Mouse (Mus musculus) neural tube, embryonic 12.5 days (tissue): ENCODE measurements around the gene Slc16a3. TPM values are rescaled to one million over a fixed set of nuclear protein-coding genes. Genes with fewer than 3 reads are reported as not detected.
A peak's percentile ranks its signal among the peaks of the same experiment; 100 is the strongest.

Experiments
- ATAC-seq: fragments of 200-750 bp; cut with Nextera tagmentation; 2 replicates; pipeline ENCODE4 v1.8.0; 2017; ENCODE audit warnings: low read depth, mild to moderate bottlenecking, moderate TSS enrichment, moderate library complexity; ENCODE audit not compliant: low FRiP score
- H3K27ac ChIP-seq: fragments of 300-500 bp; sonication (generic); 2 replicates; pipeline ENCODE4 v1.5.1; 2016
- H3K27me3 ChIP-seq: fragments of 300-500 bp; sonication (generic); replicated peaks from 2 replicates; pipeline ENCODE4 v1.6.1; 2016; ENCODE audit warnings: mild to moderate bottlenecking
- H3K36me3 ChIP-seq: fragments of 300-500 bp; sonication (generic); 2 replicates; pipeline ENCODE4 v1.6.1; 2016; ENCODE audit warnings: mild to moderate bottlenecking
- H3K4me1 ChIP-seq: fragments of 300-500 bp; sonication (generic); 2 replicates; pipeline ENCODE4 v1.6.1; 2016
- H3K4me2 ChIP-seq: fragments of 300-500 bp; sonication (generic); replicated peaks from 2 replicates; pipeline ENCODE4 v1.6.1; 2016; ENCODE audit warnings: mild to moderate bottlenecking
- H3K4me3 ChIP-seq: fragments of 300-500 bp; sonication (generic); 2 replicates; pipeline ENCODE4 v1.5.1; 2016
- H3K9ac ChIP-seq: fragments of 300-500 bp; sonication (generic); 2 replicates; pipeline ENCODE4 v1.6.1; 2016; ENCODE audit warnings: mild to moderate bottlenecking
- H3K9me3 ChIP-seq: fragments of 300-500 bp; sonication (generic); 2 replicates; pipeline ENCODE4 v1.6.1; 2016; ENCODE audit warnings: mild to moderate bottlenecking
- WGBS: fragments of 180-500 bp; shearing (Covaris S2); methylation state at CpG from one replicate; pipeline ENCODE4 v1.1.7; 2016; 5-methylcytosine and 5-hydroxymethylcytosine counted together
- polyA plus RNA-seq: library from polyadenylated mRNA; unstranded; fragments of >200 nt; fragmentation: Nextera tagmentation; extraction: Ambion mirVana; gene quantifications from 2 replicates; pipeline ENCODE4 v1.2.1, GENCODE M21; 2016

The Slc16a3 gene
- polyA plus RNA-seq, 1 experiment from 2014 or later, result 31.8 TPM

- Histone ChIP-seq H3K9ac (no peak overlapping the region), H3K4me1 (peaks cover 20% of the 10 kb centered on the region), H3K9me3 (no peaks in the 10 kb centered on the region), H3K27ac (no peak overlapping the region), H3K36me3 (peaks cover 63% of the 10 kb centered on the region), H3K4me2 (no peak overlapping the region), H3K4me3 (no peak overlapping the region), H3K27me3 (no peaks in the 10 kb centered on the region)
- no peak for ATAC-seq
- WGBS, result 85% methylated on average over 4 of the region's 4 CpGs
Measured at GRCm38 (mm10) chr11:120984448-120985330, 36.4 kb downstream of the Slc16a3 start.

DNA sequence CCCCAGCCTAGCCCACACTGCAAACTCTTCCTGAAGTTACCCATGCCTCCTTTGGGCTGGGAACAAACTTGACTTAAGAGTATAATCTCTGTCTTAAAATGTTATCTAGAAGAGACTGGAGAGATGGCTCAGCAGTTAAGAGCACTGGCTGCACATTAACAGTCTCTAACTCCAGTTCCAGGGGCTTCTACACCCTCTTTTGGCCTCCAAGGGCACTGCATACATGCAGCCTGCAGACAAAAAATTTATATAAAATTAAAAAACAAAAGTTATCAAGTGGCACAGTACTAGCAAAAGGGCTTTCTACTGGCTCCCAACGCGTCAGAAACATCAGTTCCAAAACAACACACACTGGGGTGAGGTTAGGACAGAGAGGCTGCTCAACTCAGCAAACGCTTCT lies 39.3 kb downstream of the Slc16a3 start:
- peaks cover 32% of the 10 kb centered on the region for H3K4me1 ChIP-seq
- no peaks in the 10 kb centered on the region for H3K9me3 ChIP-seq
- H3K9ac ChIP-seq, result peak overlapping the region; percentile 5; the same call in 1 of the 2 replicates
- H3K4me2 ChIP-seq, result no peak overlapping the region
- no peaks in the 10 kb centered on the region for H3K27me3 ChIP-seq
- H3K27ac ChIP-seq, result no peak overlapping the region
- no peak overlapping the region for H3K4me3 ChIP-seq
- H3K36me3 ChIP-seq, result peaks cover 40% of the 10 kb centered on the region
- ATAC-seq, result no peak
- 94% methylated on average over 3 of the region's 3 CpGs for WGBS

DNA sequence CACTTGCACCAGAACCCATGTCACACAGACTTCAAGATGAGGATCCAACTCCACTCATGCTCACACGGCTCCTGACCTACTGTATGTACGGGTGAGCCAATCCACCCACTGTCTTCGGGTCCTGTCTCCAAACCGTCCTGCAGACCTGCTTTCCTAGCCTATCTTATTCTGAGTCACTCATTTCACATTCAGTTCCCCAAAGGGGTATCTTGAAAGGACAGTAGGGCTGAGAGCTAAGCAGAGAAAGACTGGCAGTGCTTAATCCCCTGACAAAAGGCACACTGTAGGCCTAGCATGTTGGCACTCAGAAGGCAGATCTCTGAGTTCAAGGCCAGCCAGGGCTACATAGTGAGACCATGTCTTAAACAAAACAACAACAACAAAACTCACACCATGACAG lies 40.1 kb downstream of the Slc16a3 start:
- H3K36me3 ChIP-seq, result peaks cover 32% of the 10 kb centered on the region
- no peaks in the 10 kb centered on the region for H3K27me3 ChIP-seq
- H3K4me2 ChIP-seq, result peak overlapping the region; percentile 88
- no peak overlapping the region for H3K27ac ChIP-seq
- H3K4me3 ChIP-seq, result no peak overlapping the region
- 96% methylated on average over 4 of the region's 4 CpGs for WGBS
- no peaks in the 10 kb centered on the region for H3K9me3 ChIP-seq
- H3K4me1 ChIP-seq, result peaks cover 32% of the 10 kb centered on the region
- H3K9ac ChIP-seq, result no peak overlapping the region
- ATAC-seq, result no peak

DNA sequence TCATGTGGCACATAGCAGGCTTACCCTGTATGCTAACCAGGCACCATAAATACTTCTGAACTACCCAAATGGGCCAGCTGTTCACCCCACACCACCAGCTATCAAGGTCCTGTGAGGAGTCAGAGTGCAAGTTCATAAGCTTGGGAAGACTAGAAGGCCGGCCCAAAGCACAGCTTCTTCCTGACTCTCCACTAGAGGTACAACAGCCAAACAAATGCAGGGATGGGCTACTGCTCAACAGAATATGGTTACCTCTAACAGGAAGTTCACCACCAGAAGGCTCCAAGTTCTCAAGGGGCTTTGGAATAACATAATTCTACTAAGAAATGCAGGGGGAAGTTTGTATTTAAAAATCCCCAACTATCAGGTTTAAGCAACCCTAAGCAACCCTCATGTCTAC lies 41.2 kb downstream of the Slc16a3 start:
- Histone ChIP-seq H3K27me3 (no peaks in the 10 kb centered on the region), H3K27ac (no peak overlapping the region), H3K9ac (peak overlapping the region; percentile 100), H3K4me3 (peak overlapping the region; percentile 100), H3K4me2 (peak overlapping the region; percentile 88), H3K9me3 (no peaks in the 10 kb centered on the region), H3K36me3 (peaks cover 22% of the 10 kb centered on the region; the same call in 1 of the 2 replicates), H3K4me1 (peaks cover 32% of the 10 kb centered on the region)
- no peak for ATAC-seq
- 36% methylated on average over 1 of the region's 1 CpGs for WGBS

DNA sequence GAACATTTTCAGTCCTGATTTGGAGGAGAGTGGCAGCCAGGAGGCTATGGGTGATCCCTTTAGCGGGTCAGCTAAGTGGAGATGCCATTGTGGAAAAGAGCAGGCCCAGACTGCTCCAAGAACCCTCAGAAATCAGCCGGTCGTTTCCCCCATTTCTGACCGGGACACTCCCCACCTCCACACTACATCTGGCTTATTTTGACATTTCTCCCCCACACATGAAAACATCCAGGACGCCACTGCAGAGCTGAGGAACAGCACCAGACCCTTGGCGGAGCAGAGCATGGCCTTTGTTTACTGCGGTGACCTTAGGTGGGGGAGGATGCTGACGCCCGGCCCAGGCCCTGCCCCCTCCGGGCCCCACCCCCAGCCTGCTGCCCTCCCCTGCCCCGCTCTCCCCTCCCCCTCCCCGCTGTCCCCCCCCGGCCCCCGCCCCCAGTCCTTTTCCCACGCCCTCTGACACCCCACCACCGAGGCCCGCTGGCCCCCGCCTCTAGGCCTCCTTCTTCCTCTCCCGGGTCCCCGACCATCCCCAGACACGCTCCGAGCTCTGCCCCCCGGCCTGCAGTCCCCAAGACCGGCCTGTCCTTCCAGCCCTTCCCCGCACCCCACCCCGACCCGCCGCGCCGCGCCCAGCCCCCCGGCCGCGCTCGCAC lies 42.0 kb downstream of the Slc16a3 start:
- peak overlapping the region; percentile 100 for H3K9ac ChIP-seq
- peak overlapping the region; percentile 100 for H3K4me3 ChIP-seq
- peaks cover 32% of the 10 kb centered on the region for H3K4me1 ChIP-seq
- peak overlapping the region; percentile 87 for H3K27ac ChIP-seq
- H3K9me3 ChIP-seq, result no peaks in the 10 kb centered on the region
- peaks cover 16% of the 10 kb centered on the region; the same call in 1 of the 2 replicates for H3K36me3 ChIP-seq
- peak overlapping the region; percentile 88 for H3K4me2 ChIP-seq
- ATAC-seq, result peak; percentile 52; the same call in 1 of the 2 replicates
- WGBS, result 0% methylated on average over 27 of the region's 35 CpGs
- H3K27me3 ChIP-seq, result no peaks in the 10 kb centered on the region

GRCm38 (mm10) chr11:120990951-120991526 lies 42.8 kb downstream of the Slc16a3 start, which contains the start of gene Csnk1d:
Gene Csnk1d, minus strand, starts transcription at chr11:120991330.
- Histone ChIP-seq H3K9me3 (no peaks in the 10 kb centered on the region), H3K27me3 (no peaks in the 10 kb centered on the region), H3K36me3 (peaks cover 9% of the 10 kb centered on the region; the same call in 1 of the 2 replicates), H3K4me3 (peak within 1 kb of the TSS; percentile 100), H3K4me2 (peak within 1 kb of the TSS; percentile 88), H3K9ac (peak within 1 kb of the TSS; percentile 100), H3K4me1 (peaks cover 32% of the 10 kb centered on the region), H3K27ac (peak within 1 kb of the TSS; percentile 87)
- peak; percentile 89 for ATAC-seq
- WGBS, result under 1% methylated on average over 59 of the region's 59 CpGs

- no peaks in the 10 kb centered on the region for H3K9me3 ChIP-seq
- H3K4me1 ChIP-seq, result peaks cover 32% of the 10 kb centered on the region
- H3K36me3 ChIP-seq, result peaks cover 3% of the 10 kb centered on the region; the same call in 1 of the 2 replicates
- H3K4me3 ChIP-seq, result peak overlapping the region; percentile 100
- peak overlapping the region; percentile 67 for H3K27ac ChIP-seq
- 81% methylated on average over 3 of the region's 3 CpGs for WGBS
- H3K27me3 ChIP-seq, result no peaks in the 10 kb centered on the region
- ATAC-seq, result no peak
- H3K9ac ChIP-seq, result peak overlapping the region; percentile 43
- H3K4me2 ChIP-seq, result peak overlapping the region; percentile 88
Measured at GRCm38 (mm10) chr11:120991791-120992190, 43.5 kb downstream of the Slc16a3 start.

GRCm38 (mm10) chr11:120993080-120993479 lies 44.8 kb downstream of the Slc16a3 start:
- Histone ChIP-seq H3K9me3 (no peaks in the 10 kb centered on the region), H3K4me3 (no peak overlapping the region), H3K4me2 (no peak overlapping the region), H3K27me3 (no peaks in the 10 kb centered on the region), H3K27ac (no peak overlapping the region), H3K4me1 (peaks cover 28% of the 10 kb centered on the region), H3K36me3 (no peaks in the 10 kb centered on the region), H3K9ac (no peak overlapping the region)
- 94% methylated on average over 3 of the region's 3 CpGs for WGBS
- ATAC-seq, result no peak

DNA sequence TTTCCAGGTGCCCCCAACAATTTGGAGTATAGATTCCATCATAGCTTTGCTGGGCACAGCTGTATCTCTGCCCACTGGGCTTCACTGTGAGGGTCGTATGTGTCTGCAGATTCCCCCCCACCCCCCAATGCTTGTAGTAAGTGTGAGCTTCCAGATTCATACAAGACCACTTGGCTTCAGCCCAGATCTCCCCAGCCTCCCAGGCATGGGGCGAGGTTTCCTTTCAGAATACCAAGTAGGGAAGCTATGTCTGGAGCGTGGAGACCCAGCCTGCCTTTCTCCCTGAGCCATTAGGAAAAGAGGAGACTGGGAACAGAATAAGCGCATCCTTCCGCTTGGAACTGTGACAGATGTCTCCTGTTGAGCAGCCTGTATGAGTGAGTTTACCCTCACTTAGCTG lies 45.3 kb downstream of the Slc16a3 start:
- Histone ChIP-seq H3K36me3 (no peaks in the 10 kb centered on the region), H3K4me1 (peaks cover 23% of the 10 kb centered on the region), H3K4me3 (no peak overlapping the region), H3K27ac (no peak overlapping the region), H3K9me3 (no peaks in the 10 kb centered on the region), H3K4me2 (no peak overlapping the region), H3K9ac (no peak overlapping the region), H3K27me3 (no peaks in the 10 kb centered on the region)
- WGBS, result 79% methylated on average over 5 of the region's 5 CpGs
- ATAC-seq, result no peak

GRCm38 (mm10) chr11:120994741-120995140 lies 46.5 kb downstream of the Slc16a3 start:
- 76% methylated on average over 6 of the region's 6 CpGs for WGBS
- Histone ChIP-seq H3K36me3 (no peaks in the 10 kb centered on the region), H3K4me3 (no peak overlapping the region), H3K27ac (no peak overlapping the region), H3K9me3 (no peaks in the 10 kb centered on the region), H3K4me1 (peaks cover 11% of the 10 kb centered on the region), H3K27me3 (no peaks in the 10 kb centered on the region), H3K4me2 (no peak overlapping the region), H3K9ac (no peak overlapping the region)
- ATAC-seq, result no peak

DNA sequence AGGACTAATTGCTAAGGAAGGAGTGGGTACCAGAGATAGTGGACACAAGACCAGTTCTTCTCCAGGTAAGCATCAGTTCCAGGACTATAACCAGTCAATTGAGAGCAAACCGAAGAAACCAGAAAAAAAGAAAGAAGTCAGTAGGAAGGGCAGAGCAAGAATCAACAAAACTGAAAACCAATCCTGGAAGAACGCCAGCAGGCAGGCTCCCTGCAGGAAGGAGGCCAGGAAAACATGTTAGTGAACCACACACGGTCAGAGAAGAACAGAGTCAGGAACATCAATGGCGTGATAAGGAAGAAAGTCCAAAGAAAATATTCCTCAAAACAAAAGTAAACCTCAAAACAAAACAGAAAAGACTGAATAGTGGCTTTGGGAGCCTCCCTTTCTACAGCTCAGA lies 53.7 kb downstream of the Slc16a3 start:
- Histone ChIP-seq H3K27ac (no peak overlapping the region), H3K9ac (no peak overlapping the region), H3K4me2 (no peak overlapping the region), H3K9me3 (no peaks in the 10 kb centered on the region), H3K4me1 (no peaks in the 10 kb centered on the region), H3K4me3 (no peak overlapping the region), H3K27me3 (no peaks in the 10 kb centered on the region), H3K36me3 (no peaks in the 10 kb centered on the region)
- 70% methylated on average over 4 of the region's 4 CpGs for WGBS
- no peak for ATAC-seq

- no peak overlapping the region for H3K4me3 ChIP-seq
- no peak overlapping the region for H3K27ac ChIP-seq
- WGBS, result 63% methylated on average over 5 of the region's 5 CpGs
- no peaks in the 10 kb centered on the region for H3K27me3 ChIP-seq
- no peaks in the 10 kb centered on the region for H3K9me3 ChIP-seq
- no peaks in the 10 kb centered on the region for H3K36me3 ChIP-seq
- no peak overlapping the region for H3K4me2 ChIP-seq
- no peak overlapping the region for H3K9ac ChIP-seq
- ATAC-seq, result no peak
- no peaks in the 10 kb centered on the region for H3K4me1 ChIP-seq
Measured at GRCm38 (mm10) chr11:121004281-121004680, 56.0 kb downstream of the Slc16a3 start.
